Mouse (Mus musculus) liver, adult (tissue): ENCODE results near the gene Gpn2.
A peak's percentile ranks its signal among the peaks of the same experiment; 100 is the strongest.

Source experiments
- GATA4 ChIP-seq: IDR thresholded peaks from 2 replicates; pipeline ENCODE4 v1.6.1; 2014; ENCODE audit warnings: mild to moderate bottlenecking, low read length; ENCODE audit not compliant: insufficient replicate concordance

The Gpn2 gene

GRCm38 (mm10) chr4:133604856-133605255 lies 20.7 kb downstream of the Gpn2 start:
- TF ChIP-seq GATA4, result no peak

GRCm38 (mm10) chr4:133605330-133605729 lies 21.2 kb downstream of the Gpn2 start:
- TF ChIP-seq GATA4, result no peak

GRCm38 (mm10) chr4:133607284-133607683 lies 23.1 kb downstream of the Gpn2 start:
- no peak for TF ChIP-seq GATA4

- TF ChIP-seq GATA4, result no peak
Observed at GRCm38 (mm10) chr4:133609719-133610118, 25.6 kb downstream of the Gpn2 start.

GRCm38 (mm10) chr4:133611815-133612214 lies 27.7 kb downstream of the Gpn2 start:
- TF ChIP-seq GATA4, result no peak

- no peak for TF ChIP-seq GATA4
Observed at GRCm38 (mm10) chr4:133612416-133612815, 28.3 kb downstream of the Gpn2 start.

- TF ChIP-seq GATA4, result no peak
Observed at GRCm38 (mm10) chr4:133613026-133613425, 28.9 kb downstream of the Gpn2 start.

GRCm38 (mm10) chr4:133613867-133614266 lies 29.7 kb downstream of the Gpn2 start:
- no peak for TF ChIP-seq GATA4

- no peak for TF ChIP-seq GATA4
Observed at GRCm38 (mm10) chr4:133614274-133614761, 30.2 kb downstream of the Gpn2 start.

- TF ChIP-seq GATA4, result no peak
Observed at GRCm38 (mm10) chr4:133615416-133615815, 31.3 kb downstream of the Gpn2 start.

- no peak for TF ChIP-seq GATA4
Observed at GRCm38 (mm10) chr4:133617936-133618335, 33.8 kb downstream of the Gpn2 start.

- no peak for TF ChIP-seq GATA4
Observed at GRCm38 (mm10) chr4:133619473-133620136, 35.4 kb downstream of the Gpn2 start.

GRCm38 (mm10) chr4:133620668-133621067 lies 36.5 kb downstream of the Gpn2 start:
- TF ChIP-seq GATA4, result no peak

- TF ChIP-seq GATA4, result no peak
Observed at GRCm38 (mm10) chr4:133622161-133622695, 38.1 kb downstream of the Gpn2 start.

- TF ChIP-seq GATA4, result no peak
Observed at GRCm38 (mm10) chr4:133624830-133625229, 40.7 kb downstream of the Gpn2 start.

- peak; percentile 30; the same call in 1 of the 2 replicates for TF ChIP-seq GATA4
Observed at GRCm38 (mm10) chr4:133625621-133626071, 41.5 kb downstream of the Gpn2 start.

- no peak for TF ChIP-seq GATA4
Observed at GRCm38 (mm10) chr4:133626221-133626620, 42.1 kb downstream of the Gpn2 start.

- no peak for TF ChIP-seq GATA4
Observed at GRCm38 (mm10) chr4:133626621-133627020, 42.5 kb downstream of the Gpn2 start.
